Mouse (Mus musculus): ENCODE results near the gene 6430531B16Rik.

Gene 6430531B16Rik

GRCm38 (mm10) chr7:139978278-139978892, at the start of gene 6430531B16Rik:
Gene 6430531B16Rik, minus strand, starts transcription at chr7:139978755.
- peak; percentile 69 to 85 for DNase-seq (ENCODE audit: low spot score in 2 of 2)

DNA sequence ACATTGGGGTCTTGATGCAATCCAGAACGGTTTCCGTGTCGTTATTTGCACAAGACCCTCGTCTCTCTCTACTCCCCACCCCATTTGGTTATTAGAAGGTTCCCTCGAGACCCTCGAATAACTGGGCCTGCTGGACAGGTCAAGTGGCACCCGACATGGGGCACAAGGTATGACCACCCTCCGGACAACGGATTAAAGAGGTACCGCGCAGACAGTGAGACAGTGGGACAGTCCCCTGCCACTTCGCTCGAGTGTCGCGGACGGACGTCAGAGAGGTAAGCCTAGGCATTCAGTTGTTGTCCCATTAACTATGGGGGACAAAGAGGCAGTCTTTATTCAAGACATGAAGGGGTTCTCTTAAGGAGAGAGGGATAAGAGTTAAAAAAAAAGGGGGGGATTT, 32.8 kb upstream of the 6430531B16Rik start:
- no peak for DNase-seq (ENCODE audit: low spot score in 2 of 2)

GRCm38 (mm10) chr7:140007781-140008180, 29.2 kb upstream of the 6430531B16Rik start:
- no peak for DNase-seq (ENCODE audit: low spot score in 2 of 2)

- peak in 1 of 2 experiments; percentile 3 for DNase-seq (ENCODE audit: low spot score in 2 of 2)
These were observed 28.5 kb upstream of the 6430531B16Rik start for GRCm38 (mm10) chr7:140006861-140007611.

DNA sequence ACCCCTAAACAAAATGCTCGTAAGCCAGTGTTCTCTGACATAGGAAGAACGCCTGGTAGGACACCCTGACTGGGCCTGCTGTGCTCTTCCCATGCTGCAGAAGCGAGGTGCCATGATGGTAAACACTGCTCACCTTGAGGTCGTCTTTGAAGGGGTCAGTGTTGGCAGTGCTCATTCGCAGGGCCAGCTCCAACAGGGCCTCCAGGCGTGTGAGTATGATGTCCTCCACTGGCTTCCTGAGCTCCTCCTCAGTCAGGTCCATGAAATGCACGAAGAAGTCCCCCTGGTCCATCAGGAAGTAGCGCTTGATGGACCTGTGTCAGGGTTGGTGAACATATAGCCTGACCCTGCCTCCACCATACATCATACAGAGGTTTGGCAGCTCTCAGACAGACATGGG, 26.1 kb upstream of the 6430531B16Rik start:
- DNase-seq (ENCODE audit: low spot score in 2 of 2), result peak in 1 of 2 experiments; percentile 3

DNA sequence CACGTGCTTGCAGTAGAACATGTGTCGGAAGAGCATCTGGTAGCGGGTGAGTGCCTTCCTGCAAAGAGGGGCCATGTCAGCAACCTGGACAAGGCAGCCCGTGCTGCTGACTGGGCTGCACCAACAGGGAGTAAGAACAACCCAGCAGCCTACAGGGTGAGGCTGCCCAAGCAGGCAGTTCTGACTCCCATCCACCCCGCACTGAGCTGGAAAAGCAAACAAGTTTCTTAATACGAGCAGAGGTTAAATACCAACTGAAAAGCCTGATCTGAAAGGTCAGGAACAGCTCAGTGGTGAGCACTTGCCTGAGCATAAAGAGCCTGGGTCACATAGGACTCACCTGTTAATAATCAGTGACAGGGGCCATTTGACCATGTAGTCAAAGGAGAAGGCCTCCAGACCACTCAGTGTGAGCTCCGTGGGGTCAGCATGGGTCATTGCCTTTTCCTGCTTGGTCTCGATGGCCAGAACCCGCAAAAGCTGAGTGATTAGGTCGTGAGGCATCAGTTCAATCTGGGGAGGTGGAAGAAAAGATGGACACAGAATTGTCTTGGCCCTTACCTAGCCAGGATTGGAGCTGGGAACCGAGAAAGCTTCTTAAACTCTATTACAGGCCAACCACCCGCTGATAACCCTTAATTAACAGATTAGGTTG, 22.7 kb upstream of the 6430531B16Rik start:
- DNase-seq (ENCODE audit: low spot score in 2 of 2), result peak in 1 of 2 experiments; percentile 2

- peak in 1 of 2 experiments; percentile 3 for DNase-seq (ENCODE audit: low spot score in 2 of 2)
These were observed 20.3 kb upstream of the 6430531B16Rik start for GRCm38 (mm10) chr7:139998691-139999350.

- peak; percentile 46 to 63 for DNase-seq (ENCODE audit: low spot score in 2 of 2)
These were observed 16.1 kb upstream of the 6430531B16Rik start for GRCm38 (mm10) chr7:139994676-139995075.

GRCm38 (mm10) chr7:139994202-139994601, 15.6 kb upstream of the 6430531B16Rik start:
- no peak for DNase-seq (ENCODE audit: low spot score in 2 of 2)

- DNase-seq (ENCODE audit: low spot score in 2 of 2), result no peak
These were observed 15.0 kb upstream of the 6430531B16Rik start for GRCm38 (mm10) chr7:139993532-139993931.

DNA sequence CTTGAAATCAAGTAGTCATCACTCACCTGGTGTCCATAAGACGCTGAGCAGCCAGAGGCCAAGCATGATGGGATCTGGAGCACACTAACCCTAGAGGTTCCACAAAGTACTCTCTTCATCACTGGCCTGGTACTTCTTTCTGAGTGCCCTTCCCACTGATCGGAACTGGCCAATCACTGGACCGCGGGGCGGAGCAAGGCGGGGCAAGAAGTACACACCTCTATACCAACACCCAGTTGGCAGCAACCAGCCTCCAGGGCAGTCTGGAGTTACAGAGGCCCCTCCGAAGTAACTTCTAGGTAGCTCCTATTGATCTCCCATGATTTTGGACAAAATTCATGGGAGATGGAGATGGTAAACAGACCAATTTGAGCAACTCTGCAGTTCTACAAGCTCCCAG, 13.9 kb upstream of the 6430531B16Rik start, which contains the start of gene Adam8:
TSS of gene Adam8 (minus strand) at position 157 of the 400 bp plus-strand sequence.
- DNase-seq (ENCODE audit: low spot score in 2 of 2), result no peak

DNA sequence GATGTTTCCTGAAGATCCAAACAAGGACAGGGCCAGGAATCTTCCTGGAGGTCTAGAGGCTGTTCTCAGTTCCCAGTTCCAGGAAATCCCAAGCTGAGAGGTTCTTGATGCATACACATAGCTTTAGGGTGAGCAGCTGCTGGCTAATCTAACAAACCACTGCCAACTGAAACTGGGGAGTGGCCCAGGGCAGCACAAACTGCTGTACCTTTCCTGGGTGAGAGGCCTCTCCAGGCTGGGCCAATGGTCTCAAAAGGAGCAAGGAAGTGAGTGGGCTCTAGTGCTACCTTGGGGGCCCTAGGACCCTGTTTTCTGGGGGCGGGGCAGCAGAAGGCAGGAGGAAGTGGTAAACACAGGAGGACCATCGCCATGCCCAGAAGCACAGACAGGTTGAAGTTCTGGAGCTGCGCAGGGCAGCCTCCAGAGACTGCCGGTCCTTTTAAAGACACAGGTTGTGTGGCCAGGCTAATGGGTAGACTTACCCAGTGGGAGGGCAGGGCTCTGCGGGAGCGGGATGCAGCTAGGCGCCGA, 12.4 kb upstream of the 6430531B16Rik start:
- DNase-seq (ENCODE audit: low spot score in 2 of 2), result no peak

- no peak for DNase-seq (ENCODE audit: low spot score in 2 of 2)
These were observed 9.7 kb upstream of the 6430531B16Rik start for GRCm38 (mm10) chr7:139988272-139988671.

DNA sequence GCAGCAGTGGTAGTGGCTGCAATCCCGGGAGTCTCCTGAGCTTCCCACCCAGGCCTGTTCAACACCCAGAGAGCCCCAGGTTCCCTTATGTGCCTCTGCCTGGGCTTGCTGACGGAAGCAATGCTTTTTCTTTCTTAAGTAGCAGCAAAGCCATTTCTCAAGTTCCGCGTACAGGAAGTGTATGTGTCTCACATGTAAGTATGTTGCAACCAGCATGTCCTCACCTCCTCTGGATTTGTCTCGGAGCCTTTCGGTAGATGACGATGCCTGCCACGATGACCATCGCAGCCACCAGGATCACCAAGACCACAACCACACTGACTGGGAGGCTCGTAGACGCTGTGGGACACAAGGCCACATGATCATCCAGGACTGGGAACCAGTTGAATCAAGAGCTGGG, 6.0 kb upstream of the 6430531B16Rik start:
- no peak for DNase-seq (ENCODE audit: low spot score in 2 of 2)

GRCm38 (mm10) chr7:139982058-139982457, 3.5 kb upstream of the 6430531B16Rik start:
- DNase-seq (ENCODE audit: low spot score in 2 of 2), result no peak

GRCm38 (mm10) chr7:139980778-139981177, 2.2 kb upstream of the 6430531B16Rik start:
- no peak for DNase-seq (ENCODE audit: low spot score in 2 of 2)

DNA sequence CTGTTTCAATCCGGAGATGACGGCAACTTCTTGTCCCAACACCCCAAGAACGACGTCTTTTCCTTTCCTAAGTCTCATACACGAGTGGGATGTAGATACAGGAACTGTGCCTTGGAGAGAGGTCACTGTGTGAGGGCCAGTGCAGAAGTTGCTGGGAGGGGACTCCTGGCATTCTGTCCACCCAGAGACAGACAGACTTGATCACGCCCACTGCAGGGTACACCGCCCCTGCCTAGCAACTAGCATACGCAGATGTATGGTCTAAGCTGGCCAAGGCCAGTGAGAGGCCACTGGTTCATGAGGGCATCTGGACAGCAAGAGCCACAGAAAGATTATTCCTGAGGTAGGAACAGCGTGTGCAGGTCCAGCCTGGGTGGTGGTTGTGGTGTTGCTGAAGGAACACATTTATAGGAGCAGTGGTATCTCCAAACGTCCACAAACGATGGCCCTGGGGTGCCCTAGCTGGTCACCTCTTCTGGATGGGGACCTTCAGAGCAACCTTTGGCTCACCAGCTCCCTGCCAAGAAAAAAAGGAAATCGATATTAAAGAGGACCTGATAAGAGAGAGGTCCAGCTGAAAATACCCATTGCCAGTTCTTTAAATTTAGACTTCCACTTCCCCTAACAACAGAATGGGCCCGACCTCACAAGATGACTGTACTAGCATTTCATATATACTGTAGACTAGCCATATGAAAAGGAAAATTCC, 610 bp upstream of the 6430531B16Rik start:
- DNase-seq (ENCODE audit: low spot score in 2 of 2), result peak in 1 of 2 experiments; percentile 18

- no peak for DNase-seq (ENCODE audit: low spot score in 2 of 2)
These were observed 3.1 kb downstream of the 6430531B16Rik start for GRCm38 (mm10) chr7:139975471-139975870.

GRCm38 (mm10) chr7:139974307-139974706, 4.2 kb downstream of the 6430531B16Rik start:
- no peak for DNase-seq (ENCODE audit: low spot score in 2 of 2)

- no peak for DNase-seq (ENCODE audit: low spot score in 2 of 2)
These were observed 5.6 kb downstream of the 6430531B16Rik start for GRCm38 (mm10) chr7:139972923-139973331.

GRCm38 (mm10) chr7:139971436-139971835, 7.1 kb downstream of the 6430531B16Rik start:
- DNase-seq (ENCODE audit: low spot score in 2 of 2), result no peak

All from frontal cortex, postnatal 25 days (tissue).